Mouse (Mus musculus) cerebellum, adult 2 months (tissue): Measurements from ENCODE around the gene Gm38100.

ENCODE experiments used
- CTCF ChIP-seq: fragments of 200-500 bp; IDR thresholded peaks from 2 replicates; pipeline ENCODE4 v1.5.1; 2011; ENCODE audit warnings: low read depth, mild to moderate bottlenecking, control low read depth, low read length, moderate library complexity, borderline replicate concordance; ENCODE audit not compliant: insufficient read depth
- POLR2A ChIP-seq: fragments of 200-500 bp; IDR thresholded peaks from 2 replicates; pipeline ENCODE4 v1.6.1; 2011; ENCODE audit warnings: low read length, control low read depth, borderline replicate concordance; ENCODE audit not compliant: insufficient read depth

DNA sequence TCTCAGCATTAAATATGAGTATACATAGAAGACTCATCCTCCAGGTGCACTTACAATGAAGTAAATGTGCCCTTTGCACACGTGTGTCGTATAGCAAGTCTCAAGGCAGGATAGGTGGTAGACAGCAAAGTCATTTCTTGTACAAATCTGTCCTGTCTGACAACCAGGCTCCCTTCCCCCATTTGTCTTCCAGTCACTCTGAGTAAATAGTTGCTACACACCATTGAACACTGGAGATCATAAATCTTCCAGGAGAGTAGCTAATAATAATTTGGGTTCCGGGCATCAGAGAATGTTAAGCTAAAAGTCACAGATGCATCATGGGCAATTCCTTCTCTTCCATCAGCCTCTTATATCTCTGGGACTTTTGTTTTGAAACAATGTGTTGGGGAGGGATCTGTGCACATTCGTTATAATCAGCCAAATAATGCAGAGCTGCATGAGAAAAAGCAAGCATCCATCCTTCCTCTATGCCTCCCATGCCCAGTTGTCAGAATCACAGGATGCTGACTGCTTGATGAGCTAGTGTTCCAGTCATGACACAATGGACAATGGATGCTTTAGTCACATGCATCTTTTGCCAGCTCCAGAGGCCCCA, 26.7 kb downstream of the Gm38100 start:
- TF ChIP-seq CTCF, result no peak
- TF ChIP-seq POLR2A, result no peak
